Mouse (Mus musculus) erythroblast, embryonic 14.5 days (primary cell): Measurements from ENCODE around the gene Efs.

Source experiments
- GATA1 ChIP-seq: IDR thresholded peaks from 2 replicates; pipeline ENCODE4 v1.6.1; 2012; ENCODE audit warnings: low read length, inconsistent platforms, mixed read lengths
- TAL1 ChIP-seq: IDR thresholded peaks from 3 replicates; pipeline ENCODE4 v1.6.1; 2012; ENCODE audit warnings: low read length, inconsistent platforms, mixed read lengths

DNA sequence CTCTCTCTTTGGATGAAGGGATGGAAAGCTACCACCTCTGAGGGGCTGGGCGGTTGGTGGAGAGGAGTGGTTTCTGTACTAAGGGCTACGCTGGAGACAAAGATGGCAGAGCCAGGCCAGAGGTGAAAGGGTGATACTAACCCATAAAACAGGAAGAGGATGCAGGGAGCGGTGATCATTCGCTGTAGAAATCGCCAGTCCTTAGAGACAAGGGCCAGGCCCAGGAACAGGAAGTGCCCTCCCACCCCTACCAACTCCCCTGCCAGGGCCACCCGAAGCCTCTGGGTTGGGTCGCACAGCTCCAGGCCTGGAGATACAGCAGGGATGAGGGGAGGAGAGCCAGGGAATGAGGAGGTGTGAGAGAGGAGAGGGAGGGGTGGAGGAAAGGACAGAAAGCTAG, 17.2 kb downstream of the Efs start:
- TF ChIP-seq TAL1 (no peak), GATA1 (no peak)
